Mouse (Mus musculus): Measurements from ENCODE around the gene Epp13. TPM values are rescaled to one million over a fixed set of nuclear protein-coding genes. Genes with fewer than 3 reads are reported as not detected.
"Not testable (repeated sequence)": the region's sequence is repeated elsewhere in the genome, so short reads cannot be mapped to it uniquely, and the experiment has no call there.

Epp13 gene
- polyA plus RNA-seq (2014; fragmentation: Nextera tagmentation; extraction: Ambion mirVana): not detected in 2 replicates

DNA sequence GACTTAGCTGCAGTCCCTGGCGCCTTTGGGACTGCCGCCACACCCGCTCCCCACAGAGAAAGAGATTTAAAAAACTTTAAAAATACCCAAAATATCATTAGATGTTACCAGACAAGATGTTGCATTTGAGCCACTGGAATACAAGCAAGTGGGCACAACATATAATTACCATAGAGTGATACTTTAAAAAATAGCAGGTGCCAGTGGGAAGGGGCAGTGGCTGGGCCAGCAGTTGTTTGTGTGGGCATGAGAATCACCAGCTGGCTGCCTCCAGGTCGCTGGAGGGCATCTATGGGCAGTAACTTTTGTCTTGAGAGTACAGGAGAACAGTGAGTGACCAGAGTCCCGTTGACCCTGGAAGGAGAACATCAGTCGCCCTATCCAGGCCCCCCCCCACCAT lies at the start of gene Epp13:
TSS of gene Epp13 (plus strand) at position 301 of the 400 bp plus-strand sequence.
- Histone ChIP-seq H3K4me3 (ENCODE audit: low read depth, low read length) (no peak within 1 kb of the TSS), H3K27ac (ENCODE audit: low read depth, low read length) (no peak within 1 kb of the TSS), H3K9ac (ENCODE audit: low read length) (no peak within 1 kb of the TSS), H3K4me1 (ENCODE audit: control insufficient read depth, insufficient read depth, low read length) (no peaks in the 10 kb centered on the region), H3K36me3 (ENCODE audit: control insufficient read depth, insufficient read depth, low read length) (no peaks in the 10 kb centered on the region), H3K9me3 (replicated peaks; ENCODE audit: control insufficient read depth, low read length) (no peaks in the 10 kb centered on the region), H3K27me3 (replicated peaks; ENCODE audit: control insufficient read depth, insufficient read depth, low read length) (no peaks in the 10 kb centered on the region), H3K4me2 (ENCODE audit: low read length) (no peak within 1 kb of the TSS)
- no peak for ATAC-seq
- DNase-seq (ENCODE audit: low spot score): no peak
- WGBS: 83% methylated on average over 6 of the region's 6 CpGs

DNA sequence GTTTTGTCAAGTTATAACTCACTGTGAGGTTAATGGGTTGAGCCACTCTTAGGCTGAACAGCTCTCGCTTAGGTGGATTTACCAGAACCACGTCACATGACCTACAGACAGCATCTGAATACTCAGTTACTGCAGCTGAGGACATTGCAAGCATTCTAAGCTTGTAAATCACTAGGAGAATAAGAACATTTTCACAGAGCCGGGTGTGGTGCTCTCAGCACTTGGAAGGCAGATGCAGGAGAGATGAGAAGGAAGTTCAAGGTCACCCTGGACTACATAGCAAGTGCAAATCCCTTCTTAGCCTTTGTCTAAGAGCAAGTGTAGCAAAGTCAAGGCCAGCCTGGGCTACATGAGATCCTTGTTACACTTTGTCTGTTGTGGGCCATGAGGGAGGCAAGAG lies 48.3 kb upstream of the Epp13 start:
- H3K27ac ChIP-seq (ENCODE audit: low read depth, low read length): no peak overlapping the region
- no peaks in the 10 kb centered on the region for H3K4me1 ChIP-seq (ENCODE audit: control insufficient read depth, insufficient read depth, low read length)
- no peak overlapping the region for H3K4me3 ChIP-seq (ENCODE audit: low read depth, low read length)
- no peak overlapping the region for H3K9ac ChIP-seq (ENCODE audit: low read length)
- H3K27me3 ChIP-seq (replicated peaks; ENCODE audit: control insufficient read depth, insufficient read depth, low read length): no peaks in the 10 kb centered on the region
- no peak overlapping the region for H3K4me2 ChIP-seq (ENCODE audit: low read length)
- DNase-seq (ENCODE audit: low spot score): no peak
- no peaks in the 10 kb centered on the region for H3K9me3 ChIP-seq (replicated peaks; ENCODE audit: control insufficient read depth, low read length)
- no peaks in the 10 kb centered on the region for H3K36me3 ChIP-seq (ENCODE audit: control insufficient read depth, insufficient read depth, low read length)
- no peak for ATAC-seq
- WGBS: 74% methylated on average over 3 of the region's 3 CpGs

DNA sequence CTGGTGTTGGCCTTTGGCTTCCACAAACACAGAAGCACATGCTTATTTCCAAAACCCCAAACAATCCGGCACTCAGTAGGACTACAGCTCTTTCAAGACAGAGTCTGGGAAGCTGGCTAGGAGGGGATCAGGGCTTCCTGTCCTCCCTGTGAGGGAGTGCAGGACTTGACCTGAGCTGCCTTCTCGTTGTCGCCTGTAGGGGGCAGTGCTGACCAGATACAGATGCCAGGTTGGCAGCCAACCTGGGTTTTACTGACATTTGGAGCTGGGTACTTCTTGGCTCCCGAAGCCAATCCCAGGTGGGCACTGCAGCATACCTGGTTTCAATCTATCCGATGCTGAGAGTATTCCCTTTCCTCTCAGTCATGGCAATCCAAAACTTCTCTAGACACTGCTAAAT lies 39.4 kb upstream of the Epp13 start:
- DNase-seq (ENCODE audit: low spot score): no peak
- H3K9ac ChIP-seq (ENCODE audit: low read length): no peak overlapping the region
- H3K27me3 ChIP-seq (replicated peaks; ENCODE audit: control insufficient read depth, insufficient read depth, low read length): no peaks in the 10 kb centered on the region
- no peak overlapping the region for H3K4me2 ChIP-seq (ENCODE audit: low read length)
- no peaks in the 10 kb centered on the region for H3K4me1 ChIP-seq (ENCODE audit: control insufficient read depth, insufficient read depth, low read length)
- H3K36me3 ChIP-seq (ENCODE audit: control insufficient read depth, insufficient read depth, low read length): no peaks in the 10 kb centered on the region
- no peak for ATAC-seq
- H3K4me3 ChIP-seq (ENCODE audit: low read depth, low read length): no peak overlapping the region
- WGBS: 50% methylated on average over 5 of the region's 5 CpGs
- no peak overlapping the region for H3K27ac ChIP-seq (ENCODE audit: low read depth, low read length)
- no peaks in the 10 kb centered on the region for H3K9me3 ChIP-seq (replicated peaks; ENCODE audit: control insufficient read depth, low read length)

DNA sequence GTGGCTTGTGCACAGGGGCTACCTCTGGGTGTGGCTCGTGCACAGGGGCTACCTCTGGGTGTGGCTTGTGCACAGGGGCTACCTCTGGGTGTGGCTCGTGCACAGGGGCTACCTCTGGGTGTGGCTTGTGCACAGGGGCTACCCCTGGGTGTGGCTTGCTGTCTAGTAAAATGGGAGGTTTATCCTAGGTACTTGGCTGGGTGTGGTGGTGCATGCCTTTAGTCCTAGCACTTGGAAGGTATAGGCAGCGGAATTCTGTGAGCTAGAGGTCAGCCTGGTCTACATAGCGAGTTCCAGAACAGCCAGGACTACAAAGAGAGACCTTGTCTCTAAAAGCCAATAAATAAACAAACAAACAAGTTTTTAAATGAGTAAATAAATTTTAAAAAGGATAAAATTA lies 37.8 kb upstream of the Epp13 start:
- not testable (repeated sequence) for H3K4me3 ChIP-seq (ENCODE audit: low read depth, low read length); H3K4me1 ChIP-seq (ENCODE audit: control insufficient read depth, insufficient read depth, low read length); H3K27ac ChIP-seq (ENCODE audit: low read depth, low read length); H3K27me3 ChIP-seq (replicated peaks; ENCODE audit: control insufficient read depth, insufficient read depth, low read length); H3K9ac ChIP-seq (ENCODE audit: low read length); ATAC-seq; DNase-seq (ENCODE audit: low spot score); H3K36me3 ChIP-seq (ENCODE audit: control insufficient read depth, insufficient read depth, low read length); H3K4me2 ChIP-seq (ENCODE audit: low read length); H3K9me3 ChIP-seq (replicated peaks; ENCODE audit: control insufficient read depth, low read length)
- 77% methylated on average over 3 of the region's 4 CpGs for WGBS

DNA sequence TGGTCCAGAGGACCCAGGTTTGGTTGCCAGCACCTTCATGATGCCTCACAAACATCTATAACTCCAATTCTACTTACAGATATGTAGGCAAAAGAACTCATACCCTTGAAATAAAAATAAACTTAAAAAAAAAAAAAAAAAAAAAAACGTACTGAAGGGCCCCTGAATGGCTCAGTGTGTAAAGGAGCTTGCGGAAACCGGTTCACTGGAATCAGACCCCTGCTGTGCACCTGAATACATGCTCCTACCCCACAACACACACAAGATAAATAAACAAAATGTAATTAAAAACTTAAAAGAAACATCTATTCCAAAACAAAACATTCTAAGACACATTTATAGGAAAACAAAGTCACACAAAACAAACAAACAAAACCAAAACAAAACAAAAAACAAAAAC lies 32.4 kb upstream of the Epp13 start:
- no peak for ATAC-seq
- Histone ChIP-seq H3K4me1 (ENCODE audit: control insufficient read depth, insufficient read depth, low read length) (no peaks in the 10 kb centered on the region), H3K36me3 (ENCODE audit: control insufficient read depth, insufficient read depth, low read length) (no peaks in the 10 kb centered on the region), H3K4me3 (ENCODE audit: low read depth, low read length) (no peak overlapping the region), H3K27me3 (replicated peaks; ENCODE audit: control insufficient read depth, insufficient read depth, low read length) (no peaks in the 10 kb centered on the region), H3K9ac (ENCODE audit: low read length) (no peak overlapping the region), H3K9me3 (replicated peaks; ENCODE audit: control insufficient read depth, low read length) (no peaks in the 10 kb centered on the region), H3K27ac (ENCODE audit: low read depth, low read length) (no peak overlapping the region), H3K4me2 (ENCODE audit: low read length) (no peak overlapping the region)
- 38% methylated on average over 3 of the region's 3 CpGs for WGBS
- no peak for DNase-seq (ENCODE audit: low spot score)

DNA sequence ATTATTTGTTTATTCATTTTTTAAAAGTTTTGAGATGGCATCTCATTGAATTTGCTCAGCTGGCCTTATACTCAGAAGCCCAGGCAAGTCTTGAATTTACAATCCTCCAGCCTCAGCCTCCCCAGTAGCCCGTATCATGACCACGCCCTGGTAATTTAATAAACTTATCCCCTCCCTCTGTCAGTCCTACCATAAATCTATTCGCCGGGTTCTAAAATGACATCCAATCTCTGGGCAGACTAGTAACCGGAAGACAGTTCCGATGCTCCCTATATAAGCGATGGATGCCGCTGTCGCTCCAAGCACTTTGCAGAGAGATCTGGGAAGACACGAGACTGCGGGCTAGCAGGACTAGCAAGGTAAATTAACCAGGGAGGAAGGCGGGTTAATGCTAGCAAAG lies 30.5 kb upstream of the Epp13 start, which contains the start of gene Zscan5b:
TSS of gene Zscan5b (plus strand) at position 301 of the 400 bp plus-strand sequence.
- 94% methylated on average over 12 of the region's 12 CpGs for WGBS
- Histone ChIP-seq H3K9ac (ENCODE audit: low read length) (no peak within 1 kb of the TSS), H3K27ac (ENCODE audit: low read depth, low read length) (no peak within 1 kb of the TSS), H3K36me3 (ENCODE audit: control insufficient read depth, insufficient read depth, low read length) (no peaks in the 10 kb centered on the region), H3K4me1 (ENCODE audit: control insufficient read depth, insufficient read depth, low read length) (no peaks in the 10 kb centered on the region), H3K4me2 (ENCODE audit: low read length) (no peak within 1 kb of the TSS), H3K27me3 (replicated peaks; ENCODE audit: control insufficient read depth, insufficient read depth, low read length) (no peaks in the 10 kb centered on the region), H3K9me3 (replicated peaks; ENCODE audit: control insufficient read depth, low read length) (no peaks in the 10 kb centered on the region), H3K4me3 (ENCODE audit: low read depth, low read length) (no peak within 1 kb of the TSS)
- ATAC-seq: no peak
- DNase-seq (ENCODE audit: low spot score): no peak

DNA sequence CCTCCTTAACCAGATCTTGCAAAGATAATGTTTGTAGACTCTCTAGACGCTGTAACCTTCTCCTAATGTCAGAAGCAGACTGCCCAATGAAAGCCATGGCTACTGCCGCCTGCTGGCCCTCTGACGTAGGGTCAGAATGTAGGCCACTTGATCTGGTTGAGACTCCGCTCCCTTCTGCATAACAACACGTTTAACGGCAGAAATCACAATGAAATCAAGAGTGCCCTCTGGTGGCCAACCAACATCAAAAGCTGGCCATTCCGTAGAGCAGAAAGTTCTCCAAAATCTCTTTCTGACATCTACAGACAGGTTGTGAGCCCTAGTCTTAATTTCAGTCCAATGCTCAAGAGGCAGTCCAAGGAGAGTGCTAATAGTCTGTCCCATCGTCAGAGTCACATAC lies 24.0 kb upstream of the Epp13 start:
- not testable (repeated sequence) for H3K4me3 ChIP-seq (ENCODE audit: low read depth, low read length); H3K9ac ChIP-seq (ENCODE audit: low read length); H3K27me3 ChIP-seq (replicated peaks; ENCODE audit: control insufficient read depth, insufficient read depth, low read length); DNase-seq (ENCODE audit: low spot score); H3K9me3 ChIP-seq (replicated peaks; ENCODE audit: control insufficient read depth, low read length); H3K4me1 ChIP-seq (ENCODE audit: control insufficient read depth, insufficient read depth, low read length); ATAC-seq; H3K4me2 ChIP-seq (ENCODE audit: low read length); H3K27ac ChIP-seq (ENCODE audit: low read depth, low read length); H3K36me3 ChIP-seq (ENCODE audit: control insufficient read depth, insufficient read depth, low read length)
- 55% methylated on average over 8 of the region's 8 CpGs for WGBS

DNA sequence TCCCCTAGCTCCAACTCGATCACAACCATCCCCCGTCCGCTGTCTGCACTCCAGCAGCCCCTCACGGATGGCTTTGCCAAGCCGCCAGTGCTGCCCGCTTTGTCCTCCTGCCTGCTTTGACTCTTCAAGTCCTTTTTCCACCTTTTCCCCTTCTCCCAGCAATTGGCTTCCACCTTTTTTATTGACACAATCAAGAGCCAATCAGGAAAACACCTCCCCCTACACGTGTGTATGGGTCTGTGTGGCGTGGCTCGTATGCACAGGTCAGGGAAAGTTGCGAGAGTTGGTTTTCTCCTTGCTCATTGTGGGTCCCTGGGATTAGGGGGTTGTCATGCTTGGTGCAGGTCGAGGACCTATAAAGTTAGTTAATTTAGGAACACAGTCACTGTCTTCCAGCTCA lies 12.7 kb upstream of the Epp13 start:
- Histone ChIP-seq H3K27ac (ENCODE audit: low read depth, low read length) (no peak overlapping the region), H3K4me1 (ENCODE audit: control insufficient read depth, insufficient read depth, low read length) (no peaks in the 10 kb centered on the region), H3K9ac (ENCODE audit: low read length) (no peak overlapping the region), H3K4me3 (ENCODE audit: low read depth, low read length) (no peak overlapping the region), H3K4me2 (ENCODE audit: low read length) (no peak overlapping the region), H3K27me3 (replicated peaks; ENCODE audit: control insufficient read depth, insufficient read depth, low read length) (no peaks in the 10 kb centered on the region), H3K36me3 (ENCODE audit: control insufficient read depth, insufficient read depth, low read length) (no peaks in the 10 kb centered on the region), H3K9me3 (replicated peaks; ENCODE audit: control insufficient read depth, low read length) (no peaks in the 10 kb centered on the region)
- DNase-seq (ENCODE audit: low spot score) (no peak), ATAC-seq (no peak)
- 56% methylated on average over 11 of the region's 11 CpGs for WGBS

DNA sequence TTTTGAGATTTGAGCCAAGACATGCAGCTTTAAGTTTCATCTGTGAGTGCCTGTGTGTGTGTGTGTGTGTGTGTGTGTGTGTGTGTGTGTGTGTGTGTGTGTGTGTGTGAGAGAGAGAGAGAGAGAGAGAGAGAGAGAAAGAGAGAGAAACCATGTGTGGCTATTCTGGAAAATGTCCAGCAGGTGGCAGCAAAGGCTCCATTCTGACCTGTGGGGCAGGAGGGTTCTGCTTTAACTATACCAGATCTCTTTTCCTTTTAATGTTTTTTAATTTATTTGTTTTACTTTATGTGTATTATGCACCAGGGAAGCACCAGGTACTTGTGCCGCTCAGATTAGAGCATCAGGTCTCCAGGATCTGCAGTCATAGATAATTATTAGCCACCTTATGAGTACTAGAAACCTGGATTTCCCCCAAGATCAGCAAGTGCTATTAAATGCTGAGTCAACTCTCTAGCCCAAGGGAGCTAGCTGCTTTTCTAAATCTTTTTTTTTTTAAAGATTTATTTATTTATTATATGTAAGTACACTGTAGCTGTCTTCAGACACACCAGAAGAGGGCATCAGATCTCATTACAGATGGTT lies 11.6 kb upstream of the Epp13 start:
- H3K4me3 ChIP-seq (ENCODE audit: low read depth, low read length); H3K27ac ChIP-seq (ENCODE audit: low read depth, low read length); H3K4me2 ChIP-seq (ENCODE audit: low read length); H3K9me3 ChIP-seq (replicated peaks; ENCODE audit: control insufficient read depth, low read length); H3K36me3 ChIP-seq (ENCODE audit: control insufficient read depth, insufficient read depth, low read length); H3K9ac ChIP-seq (ENCODE audit: low read length); H3K4me1 ChIP-seq (ENCODE audit: control insufficient read depth, insufficient read depth, low read length); ATAC-seq; H3K27me3 ChIP-seq (replicated peaks; ENCODE audit: control insufficient read depth, insufficient read depth, low read length): not testable (repeated sequence)
- peak; percentile 25 for DNase-seq (ENCODE audit: low spot score)
- 14% methylated on average over 1 of the region's 1 CpGs for WGBS

All from forebrain, embryonic 14.5 days (tissue).